Mouse (Mus musculus): ENCODE measurements at regions not wholly inside any gene's neighbourhood (a gene's known extent, or its start where the extent isn't known, plus 50 kb on each side); places are given as distances from the start of the nearest gene placed in this dataset.

DNA sequence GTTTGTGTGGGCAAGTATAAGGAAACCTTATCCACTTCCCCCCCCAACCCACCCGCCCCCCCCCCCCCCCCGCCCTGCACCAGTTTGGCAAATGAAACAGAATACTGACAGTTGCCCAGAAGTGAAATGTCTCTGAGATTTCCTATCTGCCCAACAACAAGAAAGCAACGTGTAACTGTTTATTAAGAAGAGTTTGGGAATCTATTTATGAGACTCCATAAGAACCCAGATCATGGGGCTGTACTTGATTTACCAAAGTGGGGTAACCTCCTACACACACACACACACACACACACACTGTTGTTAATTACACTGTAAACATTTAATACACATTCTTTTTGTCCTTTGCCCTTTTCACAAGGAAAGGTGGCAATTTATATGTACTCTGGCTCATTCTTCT, 165.6 kb upstream of the Tmem161b start:
- TF ChIP-seq POLR2A (IDR thresholded peaks at IDR 0.05; ENCODE audit: low read depth, low read length): no peak
- TF ChIP-seq CTCF (conservative IDR thresholded peaks at IDR 0.05; ENCODE audit: insufficient read depth, insufficient read length, low read depth, low read length): no peak
